Mouse (Mus musculus) myocyte (in vitro differentiated cells): ENCODE data around the gene Gm11214.

ENCODE experiments used
- CEBPB ChIP-seq: IDR thresholded peaks from 2 replicates; pipeline ENCODE4 v1.6.1; 2011; ENCODE audit warnings: mild to moderate bottlenecking, moderate library complexity; ENCODE audit not compliant: poor library complexity, insufficient read depth, severe bottlenecking
- E2F4 ChIP-seq: IDR thresholded peaks from one replicate; pipeline ENCODE4 v1.6.1; 2011; ENCODE audit warnings: mild to moderate bottlenecking, control low read depth, moderate library complexity; ENCODE audit not compliant: insufficient read depth
- POLR2A ChIP-seq: IDR thresholded peaks from one replicate; pipeline ENCODE4 v1.6.1; 2011; ENCODE audit warnings: low read depth, mild to moderate bottlenecking, control low read depth, moderate library complexity; ENCODE audit not compliant: insufficient read length
- POLR2AphosphoS2 ChIP-seq: IDR thresholded peaks from one replicate; pipeline ENCODE4 v1.6.1; 2011; ENCODE audit warnings: low read depth, control low read depth; ENCODE audit not compliant: insufficient read length
- TCF12 ChIP-seq: IDR thresholded peaks from one replicate; pipeline ENCODE4 v1.6.1; 2011; ENCODE audit warnings: mild to moderate bottlenecking, control low read depth; ENCODE audit not compliant: poor library complexity, insufficient read depth, severe bottlenecking
- USF1 ChIP-seq: IDR thresholded peaks from one replicate; pipeline ENCODE4 v1.6.1; 2011; ENCODE audit warnings: low read depth, mild to moderate bottlenecking, control low read depth, moderate library complexity

GRCm38 (mm10) chr4:63661857-63662256 lies 1.3 kb downstream of the Gm11214 start:
- TF ChIP-seq POLR2A (no peak), E2F4 (no peak), CEBPB (no peak), USF1 (no peak), POLR2AphosphoS2 (no peak), TCF12 (no peak)
